Mouse (Mus musculus): ENCODE measurements around the gene Rffl.

Gene Rffl

GRCm38 (mm10) chr11:82870173-82871030, 608 bp downstream of the Rffl start:
- peak; percentile 81 to 84 for DNase-seq

- DNase-seq: no peak
Observed at GRCm38 (mm10) chr11:82869506-82870172, 1.4 kb downstream of the Rffl start.

GRCm38 (mm10) chr11:82867956-82868355, 3.1 kb downstream of the Rffl start:
- no peak for DNase-seq

- no peak for DNase-seq
Observed at GRCm38 (mm10) chr11:82866850-82867564, 4.0 kb downstream of the Rffl start.

- DNase-seq: no peak
Observed at GRCm38 (mm10) chr11:82865957-82866356, 5.1 kb downstream of the Rffl start.

GRCm38 (mm10) chr11:82863488-82863931, 7.5 kb downstream of the Rffl start:
- peak in 1 of 2 experiments; percentile 44 for DNase-seq

- DNase-seq: no peak
Observed at GRCm38 (mm10) chr11:82863059-82863458, 8.0 kb downstream of the Rffl start.

GRCm38 (mm10) chr11:82862638-82863037, 8.4 kb downstream of the Rffl start:
- no peak for DNase-seq

- DNase-seq: peak; percentile 55 to 67
Observed at GRCm38 (mm10) chr11:82861558-82861957, 9.5 kb downstream of the Rffl start.

- no peak for DNase-seq
Observed at GRCm38 (mm10) chr11:82860759-82861158, 10.3 kb downstream of the Rffl start.

- peak in 1 of 2 experiments; percentile 61 for DNase-seq
Observed at GRCm38 (mm10) chr11:82857307-82857848, 13.6 kb downstream of the Rffl start.

- DNase-seq: peak in 1 of 2 experiments; percentile 60
Observed at GRCm38 (mm10) chr11:82856032-82856431, 15.0 kb downstream of the Rffl start.

GRCm38 (mm10) chr11:82855327-82855973, 15.6 kb downstream of the Rffl start:
- DNase-seq: no peak

- no peak for DNase-seq
Observed at GRCm38 (mm10) chr11:82854111-82854510, 16.9 kb downstream of the Rffl start.

GRCm38 (mm10) chr11:82852958-82853357, 18.1 kb downstream of the Rffl start:
- DNase-seq: peak; percentile 45 to 50

GRCm38 (mm10) chr11:82852540-82852939, 18.5 kb downstream of the Rffl start:
- DNase-seq: no peak

GRCm38 (mm10) chr11:82852115-82852514, 18.9 kb downstream of the Rffl start:
- DNase-seq: no peak

- no peak for DNase-seq
Observed at GRCm38 (mm10) chr11:82850259-82850658, 20.8 kb downstream of the Rffl start.

GRCm38 (mm10) chr11:82847571-82848000, 23.4 kb downstream of the Rffl start:
- DNase-seq: no peak

GRCm38 (mm10) chr11:82846938-82847337, 24.1 kb downstream of the Rffl start:
- DNase-seq: no peak

- no peak for DNase-seq
Observed at GRCm38 (mm10) chr11:82846079-82846436, 25.0 kb downstream of the Rffl start.

GRCm38 (mm10) chr11:82845415-82846078, 25.5 kb downstream of the Rffl start:
- DNase-seq: peak; percentile 58 to 62

Data from kidney, postnatal 36 days (tissue).